Mouse (Mus musculus) lung, adult 2 months (tissue): ENCODE measurements around the gene Adprh.

Source experiments
- CTCF ChIP-seq: fragments of 200-500 bp; IDR thresholded peaks from 2 replicates; pipeline ENCODE4 v1.5.1; 2011; ENCODE audit warnings: mild to moderate bottlenecking, low read length, control low read depth; ENCODE audit not compliant: insufficient read depth
- POLR2A ChIP-seq: fragments of 200-500 bp; IDR thresholded peaks from 2 replicates; pipeline ENCODE4 v1.6.1; 2011; ENCODE audit warnings: low read depth, mild to moderate bottlenecking, control low read depth, low read length, borderline replicate concordance; ENCODE audit errors: extremely low read depth

DNA sequence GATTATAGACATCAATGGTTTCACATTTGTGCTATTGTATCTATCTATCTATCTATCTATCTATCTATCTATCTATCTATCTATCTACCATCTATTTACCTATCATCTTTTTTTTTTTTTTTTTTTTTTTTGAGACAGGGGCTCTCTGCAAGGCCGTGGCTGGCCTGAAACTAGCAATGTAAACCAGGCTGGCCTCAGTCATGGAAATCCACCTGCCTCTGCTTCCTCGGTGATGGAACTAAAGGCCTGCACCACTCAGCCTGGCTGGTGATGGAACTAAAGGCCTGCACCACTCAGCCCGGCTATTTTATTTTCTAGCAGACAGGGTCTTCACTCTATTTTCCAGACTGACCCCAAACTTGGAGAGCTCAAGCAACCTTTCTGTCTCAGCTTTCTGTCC is 25.8 kb upstream of the Adprh start:
- TF ChIP-seq CTCF (no peak), POLR2A (no peak)
